Mouse (Mus musculus) cortical plate, adult 2 months (tissue): ENCODE data around the gene Klhdc8a.

Source experiments
- CTCF ChIP-seq: fragments of 200-500 bp; IDR thresholded peaks from 2 replicates; pipeline ENCODE4 v1.5.1; 2011; ENCODE audit warnings: mild to moderate bottlenecking, control low read depth, low read length; ENCODE audit not compliant: insufficient read depth; ENCODE audit errors: extremely low read depth
- POLR2A ChIP-seq: fragments of 200-500 bp; IDR thresholded peaks from 2 replicates; pipeline ENCODE4 v1.6.1; 2011; ENCODE audit warnings: mild to moderate bottlenecking, low read length, control low read depth; ENCODE audit not compliant: insufficient read depth; ENCODE audit errors: extremely low read depth

GRCm38 (mm10) chr1:132354234-132354633, 55.8 kb downstream of the Klhdc8a start:
- TF ChIP-seq CTCF: no peak
- no peak for TF ChIP-seq POLR2A
